Mouse (Mus musculus) ES-Bruce4 (cell line): ENCODE measurements around the gene Syt6.

Experiments used
- CTCF ChIP-seq: IDR thresholded peaks from one replicate; pipeline ENCODE4 v1.8.1; 2011; ENCODE audit warnings: low read depth, low read length
- EP300 ChIP-seq: IDR thresholded peaks from 2 replicates; pipeline ENCODE4 v1.6.1; 2011; ENCODE audit warnings: low read depth, low read length; ENCODE audit not compliant: insufficient read depth
- POLR2A ChIP-seq: IDR thresholded peaks from one replicate; pipeline ENCODE4 v1.8.1; 2011; ENCODE audit warnings: low read length; ENCODE audit not compliant: insufficient read depth

- TF ChIP-seq CTCF (no peak), EP300 (no peak), POLR2A (no peak)
Measured at GRCm38 (mm10) chr3:103575893-103576641, 1.0 kb downstream of the Syt6 start.
